Mouse (Mus musculus): Measurements from ENCODE around the gene Hsp90aa1. TPM values are rescaled to one million over a fixed set of nuclear protein-coding genes. Genes with fewer than 3 reads are reported as not detected.

Hsp90aa1 gene
- total RNA-seq, 2 experiments from 2014 or later, result 98.6 to 163 TPM

- no peak for DNase-seq
- intact Hi-C loops (cut with DNase I), result loop anchor here (5.0 kb wide), 1 partner anchor 181 kb away; the partner anchor contains the start of gene Mok
Measured at GRCm38 (mm10) chr12:110661746-110662145, 40.8 kb downstream of the Hsp90aa1 start.

GRCm38 (mm10) chr12:110651464-110651863 lies 51.1 kb downstream of the Hsp90aa1 start:
- intact Hi-C loops (cut with DNase I), result no loop called here
- no peak for DNase-seq

GRCm38 (mm10) chr12:110650241-110650641 lies 52.3 kb downstream of the Hsp90aa1 start:
- no peak for DNase-seq
- intact Hi-C loops (cut with DNase I), result no loop called here

Small RNA genes lying within 50 kb of the gene (microRNA-seq; reads per million reads assigned to microRNA genes)
- gene Gm27299, result 0 reads per million in 2 experiments

Other genes starting within 250 kb of the Hsp90aa1 start
- gene Dync1h1, start 101.3 kb downstream of the Hsp90aa1 start, total RNA-seq (2021), result 100 to 1,000 TPM; 147 to 161 TPM
- gene 1700001K19Rik, start 20.1 kb downstream of the Hsp90aa1 start, total RNA-seq (2021), result not detected
- gene Wdr20, start 35.2 kb upstream of the Hsp90aa1 start, total RNA-seq (2021), result 10 to 100 TPM; 32.9 to 35.2 TPM
- gene Mok, start 138.2 kb upstream of the Hsp90aa1 start, total RNA-seq (2021), result under 1 TPM; 0.65 to 0.78 TPM
- gene Zfp839, start 147.5 kb upstream of the Hsp90aa1 start, total RNA-seq (2021), result 1 to 10 TPM; 7.9 to 8.0 TPM
- 10 to 100 TPM; 35.3 to 38.1 TPM for gene Cinp, start 186.4 kb upstream of the Hsp90aa1 start, total RNA-seq (2021)
- gene Tecpr2, start 186.5 kb upstream of the Hsp90aa1 start, total RNA-seq (2021), result 1 to 10 TPM; 5.7 to 6.0 TPM